Mouse (Mus musculus) cerebellum, adult 11 months (tissue): Measurements from ENCODE around the gene Heatr5a.

Source experiments
- DNase-seq: peaks from one replicate; pipeline ENCODE4 v3.0.0; 2022

Gene Heatr5a

GRCm38 (mm10) chr12:51843576-51844520 is 127.3 kb downstream of the Heatr5a start:
- no peak for DNase-seq

GRCm38 (mm10) chr12:51842081-51842864 is 128.8 kb downstream of the Heatr5a start:
- no peak for DNase-seq

GRCm38 (mm10) chr12:51839856-51840255 is 131.3 kb downstream of the Heatr5a start:
- no peak for DNase-seq

- DNase-seq: no peak
These were observed 135.9 kb downstream of the Heatr5a start for GRCm38 (mm10) chr12:51835219-51835618.

GRCm38 (mm10) chr12:51831931-51832330 is 139.2 kb downstream of the Heatr5a start:
- no peak for DNase-seq

- no peak for DNase-seq
These were observed 139.8 kb downstream of the Heatr5a start for GRCm38 (mm10) chr12:51831296-51831695.

- DNase-seq: no peak
These were observed 140.4 kb downstream of the Heatr5a start for GRCm38 (mm10) chr12:51830671-51831070.

GRCm38 (mm10) chr12:51830077-51830402 is 141.1 kb downstream of the Heatr5a start:
- DNase-seq: no peak

- peak; percentile 74 for DNase-seq
These were observed 141.6 kb downstream of the Heatr5a start, which contains the start of gene Hectd1 for GRCm38 (mm10) chr12:51829290-51830076. Hectd1 (minus strand) TSS chr12:51829536.

GRCm38 (mm10) chr12:51828716-51829289 is 142.3 kb downstream of the Heatr5a start:
- DNase-seq: peak; percentile 53

GRCm38 (mm10) chr12:51827958-51828650 is 143.0 kb downstream of the Heatr5a start:
- no peak for DNase-seq
